Mouse (Mus musculus) layer of hippocampus, postnatal 36 days (tissue): ENCODE measurements at regions not wholly inside any gene's neighbourhood (a gene's known extent, or its start where the extent isn't known, plus 50 kb on each side); places are given as distances from the start of the nearest gene placed in this dataset.
A peak's percentile ranks its signal among the peaks of the same experiment; 100 is the strongest.

Source experiments
- DNase-seq, 2 experiments: peaks; one replicate each; pipeline ENCODE4 v3.0.0; 2022
- microRNA-seq, 2 experiments: library from miRNA; unstranded; fragments of <30 nt; microRNA quantifications; one replicate each; pipeline ENCODE4 v1.2.0; 2021

GRCm38 (mm10) chr8:107864802-107865651 lies 77.4 kb upstream of the Zfhx3 start:
- DNase-seq: no peak

GRCm38 (mm10) chr8:107865744-107866143 lies 76.7 kb upstream of the Zfhx3 start:
- DNase-seq: no peak

GRCm38 (mm10) chr8:107871718-107872117 lies 70.7 kb upstream of the Zfhx3 start:
- DNase-seq: no peak

GRCm38 (mm10) chr8:107872121-107872520 lies 70.3 kb upstream of the Zfhx3 start:
- no peak for DNase-seq

GRCm38 (mm10) chr8:107876455-107876854 lies 66.0 kb upstream of the Zfhx3 start:
- no peak for DNase-seq

- DNase-seq: peak; percentile 37 to 39
Observed at GRCm38 (mm10) chr8:107881851-107882250, 60.6 kb upstream of the Zfhx3 start.

- no peak for DNase-seq
Observed at GRCm38 (mm10) chr8:107885547-107885946, 56.9 kb upstream of the Zfhx3 start.

GRCm38 (mm10) chr8:107885971-107886370 lies 56.5 kb upstream of the Zfhx3 start:
- DNase-seq: no peak

- no peak for DNase-seq
Observed at GRCm38 (mm10) chr8:107886516-107887253, 55.8 kb upstream of the Zfhx3 start.

GRCm38 (mm10) chr8:107887333-107887732 lies 55.1 kb upstream of the Zfhx3 start:
- DNase-seq: no peak

- no peak for DNase-seq
Observed at GRCm38 (mm10) chr8:107890922-107891321, 51.5 kb upstream of the Zfhx3 start.

Small RNA genes in the stretch of these regions (microRNA-seq; reads per million reads assigned to microRNA genes)
- 0 reads per million in 2 experiments for gene Gm22825
- gene Gm23646: 0 reads per million in 2 experiments
